Mouse (Mus musculus) megakaryocyte-erythroid progenitor cell, adult 5-6 weeks (primary cell): ENCODE data around the gene Zscan26. TPM values are rescaled to one million over a fixed set of nuclear protein-coding genes. Genes with fewer than 3 reads are reported as not detected.

Experiments
- ATAC-seq: replicated peaks from 2 replicates; pipeline ENCODE4 v1.8.0; 2016; ENCODE audit warnings: mild to moderate bottlenecking, inconsistent platforms; ENCODE audit not compliant: severe bottlenecking, poor library complexity, low FRiP score, low TSS enrichment
- total RNA-seq, 2 experiments: library from RNA; stranded (forward) in 1 of 2; stranded (reverse) in 1 of 2; fragments of 200-1000, 215-1000 nt in 1 of 2; fragments of >200 nt in 1 of 2; fragmentation: Nextera tagmentation in 1 of 2; gene quantifications; 2 replicates each; pipeline ENCODE4 v1.2.3; 2014 to 2017

The Zscan26 gene
- total RNA-seq, 2 experiments from 2014 or later = 16.8 to 23.8 TPM

DNA sequence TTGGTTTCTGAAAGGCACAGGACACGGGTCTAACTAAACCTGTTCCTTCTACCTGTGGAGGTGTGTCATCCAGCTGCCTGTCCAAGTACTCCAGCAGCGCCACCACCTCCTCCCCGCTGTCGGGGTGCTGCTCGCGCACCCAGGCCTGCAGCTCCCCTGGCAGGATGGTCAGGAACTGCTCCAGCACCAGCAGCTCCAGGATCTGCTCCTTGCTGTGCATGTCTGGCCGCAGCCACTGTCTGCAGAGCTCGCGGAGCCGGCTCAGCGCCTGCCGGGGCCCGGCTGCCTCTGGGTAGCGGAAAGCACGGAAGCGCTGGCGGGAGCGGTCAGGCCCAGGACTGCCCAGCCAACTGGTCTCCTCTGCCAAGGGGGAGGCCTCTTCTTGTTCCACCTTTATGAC is 57.5 kb downstream of the Zscan26 start:
- peak; percentile 30; the same call in 1 of the 2 replicates for ATAC-seq

DNA sequence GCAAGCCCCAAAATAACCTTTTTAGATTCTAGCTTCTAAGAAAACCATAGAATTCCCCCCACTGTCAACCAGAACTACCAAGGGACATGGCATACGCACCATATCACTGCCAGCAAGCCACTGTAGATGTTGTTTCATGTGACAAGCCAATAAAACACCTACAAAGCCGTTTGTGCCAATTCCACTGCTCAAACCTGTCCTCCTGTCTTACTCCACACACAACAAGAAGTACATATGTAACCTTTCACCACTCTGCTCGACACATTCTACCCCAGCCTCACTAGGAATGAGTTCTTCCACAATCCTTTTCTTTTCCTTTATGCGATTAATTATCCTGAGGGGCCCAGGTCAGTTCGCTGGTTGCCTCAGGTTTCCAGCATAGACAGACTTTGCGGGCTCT is 57.9 kb downstream of the Zscan26 start:
- ATAC-seq = no peak

DNA sequence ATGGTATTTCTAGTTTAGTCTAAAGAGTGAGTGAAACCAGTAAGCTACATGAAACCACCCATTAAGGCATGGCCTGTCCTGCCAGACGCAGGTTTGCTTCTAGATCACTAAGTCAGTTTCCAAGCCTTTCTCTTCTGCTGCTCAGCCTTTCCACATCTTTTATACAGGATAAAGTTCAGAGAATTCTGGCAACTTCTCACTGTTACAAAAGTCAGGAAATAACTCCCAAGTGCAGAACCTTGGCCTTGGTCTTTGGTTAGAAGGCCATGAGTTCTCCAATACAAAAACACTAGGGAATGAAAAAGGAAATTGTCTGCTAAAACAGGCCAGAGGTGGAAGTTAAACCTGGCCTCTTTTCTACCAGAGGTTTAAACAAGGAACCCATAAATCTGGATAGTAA is 58.3 kb downstream of the Zscan26 start:
- no peak for ATAC-seq

Other genes starting within 250 kb of the Zscan26 start
- not detected in 2 replicates for gene Gpx5, start 161.0 kb downstream of the Zscan26 start, total RNA-seq (2014; fragmentation: Nextera tagmentation)
- not detected in 2 replicates for gene Gpx5, start 161.0 kb downstream of the Zscan26 start, total RNA-seq (2017)
- not detected in 2 replicates for gene Gpx6, start 141.6 kb downstream of the Zscan26 start, total RNA-seq (2014; fragmentation: Nextera tagmentation)
- not detected in 2 replicates for gene Gpx6, start 141.6 kb downstream of the Zscan26 start, total RNA-seq (2017)
- not detected in 2 replicates for gene Olfr1367, start 106.8 kb downstream of the Zscan26 start, total RNA-seq (2014; fragmentation: Nextera tagmentation)
- not detected in 2 replicates for gene Olfr1367, start 106.8 kb downstream of the Zscan26 start, total RNA-seq (2017)
- gene Zscan12, start 90.9 kb downstream of the Zscan26 start, total RNA-seq (2014; fragmentation: Nextera tagmentation) = 8.5 and 11.1 TPM in 2 replicates
- 11.0 and 20.0 TPM in 2 replicates for gene Zscan12, start 90.9 kb downstream of the Zscan26 start, total RNA-seq (2017)
- gene Zkscan3, start 51.0 kb downstream of the Zscan26 start, total RNA-seq (2014; fragmentation: Nextera tagmentation) = 45.1 and 49.1 TPM in 2 replicates
- 28.8 and 32.3 TPM in 2 replicates for gene Zkscan3, start 51.0 kb downstream of the Zscan26 start, total RNA-seq (2017)
- 2.8 and 4.3 TPM in 2 replicates for gene Pgbd1, start 12.7 kb downstream of the Zscan26 start, total RNA-seq (2014; fragmentation: Nextera tagmentation)
- gene Pgbd1, start 12.7 kb downstream of the Zscan26 start, total RNA-seq (2017) = 4.5 and 6.1 TPM in 2 replicates
- not detected in 2 replicates for gene Nkapl, start 14.8 kb upstream of the Zscan26 start, total RNA-seq (2014; fragmentation: Nextera tagmentation)
- 1.1 TPM in 1 of 2 replicates, not detected in the other for gene Nkapl, start 14.8 kb upstream of the Zscan26 start, total RNA-seq (2017)
- gene Zkscan4, start 25.2 kb upstream of the Zscan26 start, total RNA-seq (2014; fragmentation: Nextera tagmentation) = not detected in 2 replicates
- gene Zkscan4, start 25.2 kb upstream of the Zscan26 start, total RNA-seq (2017) = not detected in 2 replicates
- not detected in 2 replicates for gene Gm10065, start 25.7 kb upstream of the Zscan26 start, total RNA-seq (2014; fragmentation: Nextera tagmentation)
- not detected in 2 replicates for gene Gm10065, start 25.7 kb upstream of the Zscan26 start, total RNA-seq (2017)
- 2.1 and 2.6 TPM in 2 replicates for gene AK157302, start 41.5 kb upstream of the Zscan26 start, total RNA-seq (2014; fragmentation: Nextera tagmentation)
- 0.19 and 0.23 TPM in 2 replicates for gene AK157302, start 41.5 kb upstream of the Zscan26 start, total RNA-seq (2017)
- 3.7 and 8.4 TPM in 2 replicates for gene Gm11273, start 47.7 kb upstream of the Zscan26 start, total RNA-seq (2014; fragmentation: Nextera tagmentation)
- gene Gm11273, start 47.7 kb upstream of the Zscan26 start, total RNA-seq (2017) = 2.0 and 10.4 TPM in 2 replicates
- gene Zkscan8, start 77.4 kb upstream of the Zscan26 start, total RNA-seq (2014; fragmentation: Nextera tagmentation) = 14.6 and 23.6 TPM in 2 replicates
- 12.3 and 15.4 TPM in 2 replicates for gene Zkscan8, start 77.4 kb upstream of the Zscan26 start, total RNA-seq (2017)
- gene Olfr1366, start 89.1 kb upstream of the Zscan26 start, total RNA-seq (2014; fragmentation: Nextera tagmentation) = not detected in 2 replicates
- not detected in 2 replicates for gene Olfr1366, start 89.1 kb upstream of the Zscan26 start, total RNA-seq (2017)
- not detected in 2 replicates for gene Olfr1535, start 106.2 kb upstream of the Zscan26 start, total RNA-seq (2014; fragmentation: Nextera tagmentation)
- not detected in 2 replicates for gene Olfr1535, start 106.2 kb upstream of the Zscan26 start, total RNA-seq (2017)
- not detected in 2 replicates for gene Olfr1364, start 128.0 kb upstream of the Zscan26 start, total RNA-seq (2014; fragmentation: Nextera tagmentation)
- gene Olfr1364, start 128.0 kb upstream of the Zscan26 start, total RNA-seq (2017) = not detected in 2 replicates
- gene Olfr1362, start 160.3 kb upstream of the Zscan26 start, total RNA-seq (2014; fragmentation: Nextera tagmentation) = not detected in 2 replicates
- not detected in 2 replicates for gene Olfr1362, start 160.3 kb upstream of the Zscan26 start, total RNA-seq (2017)
- gene Olfr11, start 188.8 kb upstream of the Zscan26 start, total RNA-seq (2014; fragmentation: Nextera tagmentation) = not detected in 2 replicates
- gene Olfr11, start 188.8 kb upstream of the Zscan26 start, total RNA-seq (2017) = not detected in 2 replicates
- gene Olfr1361, start 209.7 kb upstream of the Zscan26 start, total RNA-seq (2014; fragmentation: Nextera tagmentation) = not detected in 2 replicates
- gene Olfr1361, start 209.7 kb upstream of the Zscan26 start, total RNA-seq (2017) = not detected in 2 replicates
- gene Olfr1360, start 223.7 kb upstream of the Zscan26 start, total RNA-seq (2014; fragmentation: Nextera tagmentation) = not detected in 2 replicates
- gene Olfr1360, start 223.7 kb upstream of the Zscan26 start, total RNA-seq (2017) = not detected in 2 replicates
- not detected in 2 replicates for gene Olfr1359, start 244.4 kb upstream of the Zscan26 start, total RNA-seq (2014; fragmentation: Nextera tagmentation)
- not detected in 2 replicates for gene Olfr1359, start 244.4 kb upstream of the Zscan26 start, total RNA-seq (2017)